Mouse (Mus musculus): Measurements from ENCODE around the gene 2900026A02Rik.
A peak's percentile ranks its signal among the peaks of the same experiment; 100 is the strongest.

Gene 2900026A02Rik

GRCm38 (mm10) chr5:113147994-113148471, 73.0 kb downstream of the 2900026A02Rik start:
- DNase-seq = no peak

- DNase-seq = no peak
Measured at GRCm38 (mm10) chr5:113146656-113147055, 74.4 kb downstream of the 2900026A02Rik start.

GRCm38 (mm10) chr5:113145171-113145570, 75.9 kb downstream of the 2900026A02Rik start:
- DNase-seq = no peak

GRCm38 (mm10) chr5:113142486-113142885, 78.5 kb downstream of the 2900026A02Rik start:
- DNase-seq = peak; percentile 33 to 67

- DNase-seq = no peak
Measured at GRCm38 (mm10) chr5:113142018-113142417, 79.0 kb downstream of the 2900026A02Rik start.

GRCm38 (mm10) chr5:113140872-113141271, 80.2 kb downstream of the 2900026A02Rik start:
- no peak for DNase-seq

GRCm38 (mm10) chr5:113140051-113140450, 81.0 kb downstream of the 2900026A02Rik start:
- DNase-seq = no peak

DNA sequence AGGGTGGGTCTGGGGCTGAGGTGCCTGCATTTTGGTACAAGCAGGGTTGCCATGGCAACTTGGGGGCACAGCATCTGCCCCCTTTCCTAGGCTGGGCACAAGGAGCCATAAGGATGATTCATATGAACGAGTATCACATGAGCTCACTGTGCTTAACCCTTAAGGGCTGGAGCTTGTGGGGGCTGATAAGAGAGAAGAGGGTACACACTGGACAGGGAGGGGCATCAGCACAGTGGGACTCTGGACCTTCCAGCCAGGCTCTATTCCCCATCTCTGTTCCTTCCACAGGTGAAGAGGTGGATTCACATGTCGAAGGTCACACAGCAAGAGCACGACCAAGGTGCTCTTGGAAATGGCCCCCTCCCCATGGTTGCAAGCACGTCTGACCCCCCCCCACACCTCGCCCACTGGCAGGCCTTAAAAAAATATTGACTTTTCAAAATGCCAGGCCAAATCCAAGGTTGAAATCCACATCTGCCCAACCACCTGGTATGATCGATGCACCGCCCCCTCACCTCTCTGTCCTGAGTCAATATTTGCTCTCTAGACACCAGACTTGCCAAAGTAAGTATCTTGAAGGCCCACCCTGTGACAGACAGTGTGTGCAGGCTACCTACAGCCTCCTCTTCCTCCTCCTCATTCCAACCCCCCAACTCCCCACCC, 81.8 kb downstream of the 2900026A02Rik start:
- DNase-seq = no peak

DNA sequence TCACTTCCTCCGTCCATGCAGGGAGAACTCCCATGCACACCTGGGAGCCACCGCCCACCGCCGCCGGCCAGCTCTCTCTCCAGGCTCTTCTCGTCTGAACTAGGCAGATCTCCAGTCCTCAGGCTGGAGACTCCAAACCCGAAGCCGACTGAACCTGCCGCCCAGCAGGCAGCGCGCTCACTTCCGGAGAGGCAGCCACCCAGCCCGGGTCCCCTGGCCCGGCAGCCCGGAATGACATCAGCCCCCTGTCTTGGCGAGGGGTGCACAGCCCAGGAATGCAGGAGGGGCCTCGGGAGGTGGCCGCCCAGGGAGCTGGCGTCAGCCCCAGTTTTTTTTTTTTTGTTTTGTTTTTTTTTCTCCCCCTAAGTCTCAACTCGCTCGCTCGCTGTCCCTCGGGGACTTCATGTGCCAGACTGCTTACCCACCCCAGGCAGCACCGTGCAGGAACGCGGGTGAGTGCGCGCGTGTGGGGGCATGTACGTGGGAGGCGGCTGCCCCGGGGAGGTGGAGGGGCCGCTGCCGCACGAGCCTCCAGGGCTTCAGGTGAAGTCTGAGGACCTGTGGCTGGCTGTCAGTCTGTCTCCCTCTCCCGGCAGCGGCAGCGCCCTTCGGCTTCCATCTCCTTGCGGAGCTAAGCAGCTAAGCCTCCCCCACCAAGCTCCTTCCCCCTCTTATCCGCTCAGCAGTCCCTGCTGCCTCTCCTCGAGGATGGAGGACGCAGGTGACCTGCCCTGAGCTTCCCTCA, 82.5 kb downstream of the 2900026A02Rik start:
- DNase-seq = peak; percentile 56 to 80

DNA sequence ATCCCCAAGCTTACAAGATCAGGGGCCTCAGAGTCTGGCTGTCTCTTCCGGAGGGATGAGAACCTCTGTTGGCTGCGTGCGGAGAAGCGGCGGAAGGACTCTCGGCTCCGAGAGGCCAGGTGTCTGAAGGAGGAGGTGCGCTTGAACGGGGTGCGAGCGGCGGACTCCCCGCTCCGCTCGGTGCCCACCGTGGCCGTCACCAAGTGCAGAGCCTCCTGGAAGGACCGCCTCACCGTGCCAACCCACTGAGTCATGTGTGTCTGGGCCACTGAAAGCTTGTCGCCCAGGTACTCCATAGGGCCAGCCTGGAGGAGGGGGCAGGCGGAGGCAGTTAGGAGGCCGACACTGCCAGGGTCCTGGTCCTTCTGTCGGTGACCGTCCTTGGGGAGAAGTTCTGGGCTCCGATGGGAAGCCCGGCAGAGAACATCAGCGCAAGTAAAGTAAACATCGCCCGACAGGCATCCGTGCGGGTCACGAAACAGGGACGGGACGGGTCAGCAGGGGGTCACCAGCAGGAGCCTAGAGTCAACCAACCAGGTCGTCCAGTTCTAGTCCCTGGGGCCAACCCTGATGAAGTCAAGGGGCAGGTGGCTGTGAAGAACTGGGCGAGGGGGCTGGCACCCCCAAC, 83.2 kb downstream of the 2900026A02Rik start:
- no peak for DNase-seq

DNA sequence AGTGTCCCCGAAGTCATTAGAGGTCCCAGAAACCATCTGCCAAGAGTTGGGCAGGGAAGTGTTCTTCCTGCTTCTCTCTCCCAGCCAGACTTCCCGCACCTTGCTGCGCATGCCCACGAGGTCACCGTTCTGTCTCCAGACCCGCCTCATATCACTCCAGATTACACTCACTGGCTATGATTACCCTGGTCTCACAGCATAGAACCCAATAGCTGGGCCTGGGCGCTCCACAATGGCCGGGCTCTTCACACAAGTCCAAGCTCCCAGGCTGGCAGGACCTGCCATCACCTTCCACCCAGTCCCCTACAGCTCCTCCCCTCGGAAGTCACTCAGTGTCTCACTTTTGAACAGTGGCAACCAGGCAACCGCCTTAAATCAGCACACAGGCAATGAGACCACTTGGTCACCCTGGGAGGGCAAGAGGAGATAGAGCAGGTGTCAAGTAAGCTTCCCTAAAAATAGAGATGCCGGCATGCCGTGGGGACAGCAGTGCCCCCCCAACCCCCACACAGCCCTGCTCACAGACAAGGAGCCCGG, 84.0 kb downstream of the 2900026A02Rik start:
- DNase-seq = peak in 1 of 2 experiments; percentile 56

DNA sequence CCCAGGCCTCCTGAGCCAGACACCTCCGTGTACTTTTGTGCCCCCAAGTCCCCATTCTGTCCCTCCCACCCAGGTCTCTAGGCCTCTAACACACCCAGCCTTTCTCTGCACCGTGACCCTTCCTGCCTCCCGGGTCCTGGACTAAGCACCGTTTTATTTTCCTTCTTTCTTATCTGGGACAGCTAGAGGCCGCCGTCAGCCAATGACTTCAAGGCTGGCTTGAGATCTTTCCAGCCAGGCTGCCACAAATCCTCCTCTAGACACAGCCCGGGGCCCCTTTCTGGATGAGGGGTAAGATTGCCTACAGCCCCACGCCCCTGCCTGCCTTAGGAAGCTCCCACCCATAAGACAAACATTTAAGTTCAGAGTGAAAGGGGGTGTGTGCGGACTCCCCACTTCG, 85.5 kb downstream of the 2900026A02Rik start:
- no peak for DNase-seq

- DNase-seq = no peak
Measured at GRCm38 (mm10) chr5:113133722-113134710, 87.0 kb downstream of the 2900026A02Rik start.

- DNase-seq = peak; percentile 64 to 86
Measured at GRCm38 (mm10) chr5:113133080-113133491, 88.0 kb downstream of the 2900026A02Rik start.

DNA sequence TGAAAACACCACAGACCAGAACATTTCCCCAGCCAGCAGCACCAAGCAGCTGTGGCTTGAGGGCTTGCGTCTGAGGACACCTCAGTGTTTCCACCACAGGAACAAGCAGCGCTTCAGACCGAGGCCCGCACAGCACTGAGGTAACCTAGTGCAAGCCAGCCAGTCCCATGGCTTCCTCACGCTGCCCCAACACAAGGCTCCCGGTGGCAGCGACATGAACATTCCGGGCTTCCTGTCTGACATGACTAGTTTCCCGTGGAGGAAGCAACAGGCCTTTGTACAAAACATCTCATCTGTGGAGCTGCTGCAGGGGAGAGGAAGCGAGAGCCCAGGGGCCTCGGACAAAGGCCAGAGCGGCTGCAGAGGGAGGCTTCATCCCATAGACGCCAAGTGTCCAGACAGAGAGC, 88.4 kb downstream of the 2900026A02Rik start:
- peak; percentile 61 to 80 for DNase-seq

DNA sequence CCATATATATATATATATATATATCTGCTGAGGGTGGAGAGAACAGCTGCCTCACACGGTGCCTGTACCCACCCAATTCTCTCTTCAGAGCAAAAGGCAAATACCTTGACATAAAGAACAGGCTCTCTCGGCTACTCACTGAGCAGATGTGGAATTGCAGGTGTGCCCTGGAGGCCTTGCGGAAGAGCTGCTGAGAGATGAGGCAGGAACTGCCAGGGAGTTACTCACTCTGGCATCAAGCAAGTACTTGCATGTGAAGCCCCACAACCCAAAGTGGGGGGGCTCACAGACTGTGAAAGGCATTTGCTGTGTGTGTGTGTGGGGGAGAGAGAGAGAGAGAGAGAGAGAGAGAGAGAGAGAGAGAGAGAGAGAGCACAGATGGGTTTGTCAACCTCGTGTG, 92.6 kb downstream of the 2900026A02Rik start:
- DNase-seq = no peak

DNA sequence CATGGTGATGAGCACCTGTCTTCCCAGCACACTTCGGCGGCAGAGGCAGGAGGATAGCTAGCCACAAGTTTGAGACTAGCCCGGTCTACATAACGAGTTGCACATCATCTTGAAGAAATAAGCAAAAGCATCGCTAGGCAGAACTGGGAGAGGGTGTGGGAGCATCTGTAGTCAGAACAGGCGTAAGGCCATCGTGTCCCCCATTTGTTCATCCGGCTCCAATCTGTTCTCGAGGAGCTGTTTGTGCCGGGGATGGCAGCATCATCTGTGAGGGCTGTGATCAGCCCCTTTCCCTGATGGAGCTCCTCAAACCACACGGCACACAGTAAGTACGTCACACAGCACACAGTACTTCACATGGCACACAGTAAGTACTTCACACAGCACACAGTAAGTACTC, 94.6 kb downstream of the 2900026A02Rik start:
- DNase-seq = no peak

DNA sequence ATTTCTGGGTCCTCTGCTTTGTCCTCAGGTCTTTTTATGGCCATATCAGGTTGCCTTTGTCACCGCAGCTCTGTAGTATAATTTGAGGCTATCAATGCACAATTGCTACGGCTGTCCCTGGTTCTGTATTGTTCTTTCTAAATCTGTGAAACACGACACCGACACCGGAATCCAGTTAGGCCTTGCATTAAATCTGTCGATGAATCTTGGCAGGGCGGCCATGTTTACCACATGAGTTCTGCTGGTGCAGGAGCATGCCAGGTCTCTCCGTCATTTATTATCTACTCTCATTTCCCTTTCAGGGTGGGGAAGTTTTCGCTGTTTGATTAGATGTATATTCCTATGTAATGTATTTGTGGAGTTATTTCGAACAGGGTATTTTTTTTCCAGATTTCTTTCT, 97.3 kb downstream of the 2900026A02Rik start:
- DNase-seq = no peak

DNA sequence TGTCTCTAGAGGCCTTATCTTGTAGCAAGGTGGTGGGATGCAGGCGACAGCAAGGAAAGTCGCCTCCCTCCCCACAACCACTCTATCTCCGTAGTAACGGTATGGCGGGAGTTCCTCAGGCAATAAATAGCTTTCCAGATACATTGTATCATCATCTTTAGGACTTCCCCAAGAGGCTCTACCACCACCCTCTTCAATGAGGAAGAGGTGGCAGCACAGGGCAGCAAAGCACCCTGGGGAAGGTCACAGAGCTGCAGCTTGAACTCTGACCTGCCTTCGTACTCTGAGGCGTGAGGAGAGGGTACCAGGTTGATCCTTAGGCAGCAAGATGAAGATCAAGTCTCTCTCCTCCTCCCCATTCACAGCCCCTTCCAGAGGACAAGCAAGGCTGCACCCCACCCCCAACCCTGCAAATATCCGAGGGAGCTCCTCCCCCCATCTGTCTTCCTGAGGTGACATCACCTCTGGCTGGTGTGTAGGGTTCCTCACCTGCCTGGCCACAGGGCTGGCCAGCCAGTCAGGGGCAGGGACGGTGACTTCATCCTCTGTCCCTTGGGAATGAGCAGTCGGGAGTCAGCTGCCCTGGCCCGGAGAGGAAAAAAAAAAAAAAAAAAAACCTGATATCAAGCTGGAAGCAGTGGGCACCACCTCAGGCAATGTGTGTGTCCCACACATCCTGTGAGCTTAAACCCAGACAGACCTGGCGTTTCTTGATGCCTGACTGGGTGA, 98.5 kb downstream of the 2900026A02Rik start:
- DNase-seq = no peak

- DNase-seq = no peak
Measured at GRCm38 (mm10) chr5:113121591-113121875, 99.5 kb downstream of the 2900026A02Rik start.

DNA sequence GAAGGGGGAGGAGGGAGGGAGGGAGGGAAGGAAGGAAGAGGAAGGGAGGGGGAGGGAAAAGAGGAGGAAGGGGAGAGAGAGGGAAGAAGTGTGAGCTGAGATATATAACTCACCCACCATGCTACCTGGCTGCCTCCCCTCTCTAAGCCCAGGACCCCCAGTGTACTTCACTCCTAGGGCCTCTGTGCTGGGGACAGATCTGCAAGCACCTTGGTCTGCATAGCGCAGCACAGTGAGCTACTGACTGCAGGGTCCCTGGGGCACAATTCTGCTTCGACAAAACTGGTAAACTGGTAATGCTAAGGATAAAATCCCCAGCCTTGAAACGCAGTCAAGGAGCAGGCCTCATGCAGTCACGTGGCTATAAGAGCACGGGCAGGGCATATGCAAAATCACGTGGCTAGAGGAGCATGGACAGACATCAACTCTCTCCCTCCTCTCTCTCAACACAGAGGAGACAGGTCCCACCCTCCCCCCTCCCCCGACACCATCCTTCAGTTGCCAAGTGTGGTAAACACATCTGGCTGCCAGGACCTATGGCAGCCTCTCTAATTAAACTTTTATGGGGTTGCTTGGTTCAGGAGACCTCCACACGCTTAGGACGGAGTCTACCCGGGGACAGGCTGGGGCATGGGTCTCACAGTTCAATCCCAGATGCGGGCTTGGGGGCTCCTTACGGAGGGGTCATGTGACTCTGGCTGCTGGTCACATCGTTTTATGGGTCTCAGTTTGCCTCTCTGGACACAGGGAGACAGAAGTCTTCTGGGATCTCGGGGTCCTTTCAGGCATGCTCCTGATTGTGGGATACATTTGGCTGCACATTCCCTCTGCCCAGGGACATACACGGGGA, 100.1 kb downstream of the 2900026A02Rik start:
- DNase-seq = no peak
